Mouse (Mus musculus): Measurements from ENCODE around the gene Prpf40a. TPM values are rescaled to one million over a fixed set of nuclear protein-coding genes. Genes with fewer than 3 reads are reported as not detected.

The Prpf40a gene
- total and polyA plus RNA-seq, 2 experiments from 2014 or later: 45.4 to 99.3 TPM

DNA sequence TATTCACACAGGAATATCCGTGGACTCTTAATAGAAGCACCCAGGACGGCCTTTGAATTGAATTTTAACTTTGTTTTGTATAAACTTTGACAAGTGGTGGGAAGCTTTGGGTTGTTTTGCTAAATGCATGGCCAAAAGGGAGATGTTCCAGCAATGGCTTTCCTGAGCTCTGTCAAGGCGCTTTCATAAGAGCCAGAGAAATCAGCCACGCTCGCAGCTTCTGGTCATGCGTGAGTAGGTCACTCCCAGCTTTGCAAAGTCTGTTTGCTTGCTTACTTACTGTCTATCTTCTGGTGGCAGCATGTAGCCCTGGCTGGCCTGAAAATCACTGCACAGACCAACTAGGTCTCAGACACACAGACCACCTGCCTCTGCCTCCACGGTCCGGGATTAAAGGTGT is 84.6 kb downstream of the Prpf40a start:
- H3K9ac ChIP-seq (replicated peaks; ENCODE audit: low read length): no peak overlapping the region
- TF ChIP-seq CTCF (IDR thresholded peaks at IDR 0.05; ENCODE audit: low read depth): no peak
- no peak for DNase-seq (ENCODE audit: low spot score)
- H3K4me1 ChIP-seq (ENCODE audit: insufficient read depth, low read length): no peaks in the 10 kb centered on the region; the same call in 1 of the 2 replicates
- H3K27me3 ChIP-seq (ENCODE audit: insufficient read depth, low read length): no peaks in the 10 kb centered on the region
- ATAC-seq: 0 out of 2 replicates have a peak, but pooled peaks have one; percentile 10
- H3K27ac ChIP-seq: no peak overlapping the region
- H3K9me3 ChIP-seq (ENCODE audit: low read length): no peaks in the 10 kb centered on the region
- H3K4me2 ChIP-seq (ENCODE audit: low read depth, low read length): no peak overlapping the region
- H3K4me3 ChIP-seq (ENCODE audit: low read length): no peak overlapping the region
- peaks cover 50% of the 10 kb centered on the region for H3K36me3 ChIP-seq (ENCODE audit: insufficient read depth, low read length)
- 84% methylated on average over 8 of the region's 8 CpGs for WGBS

DNA sequence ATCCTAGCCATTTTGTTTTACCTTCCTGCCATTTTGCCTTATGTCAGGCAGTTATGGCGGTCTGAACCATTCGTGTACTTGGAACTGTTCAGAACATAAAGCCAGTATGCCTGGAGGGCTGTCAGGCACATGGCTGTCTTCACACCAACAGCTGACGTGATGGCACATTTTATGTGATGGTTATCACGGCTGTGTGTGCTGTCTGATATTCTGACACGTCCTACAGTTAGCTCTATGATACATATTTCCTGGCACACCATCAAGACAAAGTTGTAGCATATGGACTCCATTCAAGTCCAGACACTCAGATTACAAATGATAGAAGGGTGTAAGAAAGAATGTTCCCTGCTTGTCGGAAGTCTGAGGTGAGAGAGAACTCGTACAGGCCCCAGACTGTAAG is 85.0 kb downstream of the Prpf40a start:
- no peak for ATAC-seq
- Histone ChIP-seq H3K4me2 (ENCODE audit: low read depth, low read length) (no peak overlapping the region), H3K27ac (no peak overlapping the region), H3K27me3 (ENCODE audit: insufficient read depth, low read length) (no peaks in the 10 kb centered on the region), H3K4me1 (ENCODE audit: insufficient read depth, low read length) (no peaks in the 10 kb centered on the region; the same call in 1 of the 2 replicates), H3K9me3 (ENCODE audit: low read length) (no peaks in the 10 kb centered on the region), H3K9ac (replicated peaks; ENCODE audit: low read length) (no peak overlapping the region), H3K4me3 (ENCODE audit: low read length) (no peak overlapping the region), H3K36me3 (ENCODE audit: insufficient read depth, low read length) (peaks cover 51% of the 10 kb centered on the region)
- WGBS: 78% methylated on average over 7 of the region's 7 CpGs
- TF ChIP-seq CTCF (IDR thresholded peaks at IDR 0.05; ENCODE audit: low read depth): no peak
- DNase-seq (ENCODE audit: low spot score): no peak

DNA sequence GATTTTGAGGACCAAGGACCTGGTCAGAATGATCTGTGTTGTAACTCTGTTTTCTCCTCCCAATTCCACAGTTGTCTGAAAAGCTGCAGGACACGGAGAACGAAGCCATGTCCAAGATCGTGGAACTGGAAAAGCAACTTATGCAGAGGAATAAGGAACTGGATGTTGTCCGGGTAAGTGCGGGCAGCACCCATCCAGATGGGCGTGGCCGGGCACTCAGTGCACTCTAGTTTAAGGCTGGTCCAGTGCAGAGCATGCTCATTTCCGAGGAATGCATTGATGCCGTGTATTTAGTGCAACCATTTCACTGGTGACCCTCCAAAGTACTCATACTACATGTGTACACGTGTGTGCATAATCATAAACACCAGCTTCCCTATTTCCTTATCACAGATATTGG is 85.7 kb downstream of the Prpf40a start:
- TF ChIP-seq CTCF (IDR thresholded peaks at IDR 0.05; ENCODE audit: low read depth): no peak
- H3K4me3 ChIP-seq (ENCODE audit: low read length): no peak overlapping the region
- H3K36me3 ChIP-seq (ENCODE audit: insufficient read depth, low read length): peaks cover 51% of the 10 kb centered on the region
- DNase-seq (ENCODE audit: low spot score) (no peak), ATAC-seq (no peak)
- H3K27me3 ChIP-seq (ENCODE audit: insufficient read depth, low read length): no peaks in the 10 kb centered on the region
- no peaks in the 10 kb centered on the region; the same call in 1 of the 2 replicates for H3K4me1 ChIP-seq (ENCODE audit: insufficient read depth, low read length)
- H3K27ac ChIP-seq: no peak overlapping the region
- H3K9me3 ChIP-seq (ENCODE audit: low read length): no peaks in the 10 kb centered on the region
- H3K9ac ChIP-seq (replicated peaks; ENCODE audit: low read length): no peak overlapping the region
- H3K4me2 ChIP-seq (ENCODE audit: low read depth, low read length): no peak overlapping the region
- 95% methylated on average over 10 of the region's 10 CpGs for WGBS

DNA sequence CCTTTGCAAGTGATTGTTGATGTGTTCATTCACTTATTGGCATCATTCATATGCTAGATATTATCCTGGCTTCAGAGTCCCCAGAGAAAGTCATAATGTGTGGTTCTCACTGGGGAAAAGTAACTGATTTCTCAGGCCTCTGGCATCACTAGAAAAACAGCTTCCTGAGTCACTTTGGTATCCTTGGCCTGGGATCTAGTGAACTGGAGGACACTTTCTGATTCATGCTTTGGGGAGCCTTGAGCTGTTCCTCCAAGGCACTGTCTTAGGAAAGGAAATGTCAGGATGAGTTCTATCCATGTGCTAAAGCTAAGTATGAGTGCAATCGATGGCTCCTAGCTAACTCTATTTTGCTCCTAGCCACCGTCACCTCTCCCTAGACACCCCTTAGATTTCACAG is 88.2 kb downstream of the Prpf40a start:
- WGBS: 90% methylated on average over 2 of the region's 2 CpGs
- H3K27me3 ChIP-seq (ENCODE audit: insufficient read depth, low read length): no peaks in the 10 kb centered on the region
- H3K27ac ChIP-seq: no peak overlapping the region
- TF ChIP-seq CTCF (IDR thresholded peaks at IDR 0.05; ENCODE audit: low read depth): no peak
- H3K9me3 ChIP-seq (ENCODE audit: low read length): no peaks in the 10 kb centered on the region
- DNase-seq (ENCODE audit: low spot score): no peak
- no peak overlapping the region for H3K4me2 ChIP-seq (ENCODE audit: low read depth, low read length)
- H3K4me1 ChIP-seq (ENCODE audit: insufficient read depth, low read length): no peaks in the 10 kb centered on the region; the same call in 1 of the 2 replicates
- H3K36me3 ChIP-seq (ENCODE audit: insufficient read depth, low read length): peaks cover 39% of the 10 kb centered on the region
- H3K4me3 ChIP-seq (ENCODE audit: low read length): no peak overlapping the region
- no peak for ATAC-seq
- H3K9ac ChIP-seq (replicated peaks; ENCODE audit: low read length): no peak overlapping the region

DNA sequence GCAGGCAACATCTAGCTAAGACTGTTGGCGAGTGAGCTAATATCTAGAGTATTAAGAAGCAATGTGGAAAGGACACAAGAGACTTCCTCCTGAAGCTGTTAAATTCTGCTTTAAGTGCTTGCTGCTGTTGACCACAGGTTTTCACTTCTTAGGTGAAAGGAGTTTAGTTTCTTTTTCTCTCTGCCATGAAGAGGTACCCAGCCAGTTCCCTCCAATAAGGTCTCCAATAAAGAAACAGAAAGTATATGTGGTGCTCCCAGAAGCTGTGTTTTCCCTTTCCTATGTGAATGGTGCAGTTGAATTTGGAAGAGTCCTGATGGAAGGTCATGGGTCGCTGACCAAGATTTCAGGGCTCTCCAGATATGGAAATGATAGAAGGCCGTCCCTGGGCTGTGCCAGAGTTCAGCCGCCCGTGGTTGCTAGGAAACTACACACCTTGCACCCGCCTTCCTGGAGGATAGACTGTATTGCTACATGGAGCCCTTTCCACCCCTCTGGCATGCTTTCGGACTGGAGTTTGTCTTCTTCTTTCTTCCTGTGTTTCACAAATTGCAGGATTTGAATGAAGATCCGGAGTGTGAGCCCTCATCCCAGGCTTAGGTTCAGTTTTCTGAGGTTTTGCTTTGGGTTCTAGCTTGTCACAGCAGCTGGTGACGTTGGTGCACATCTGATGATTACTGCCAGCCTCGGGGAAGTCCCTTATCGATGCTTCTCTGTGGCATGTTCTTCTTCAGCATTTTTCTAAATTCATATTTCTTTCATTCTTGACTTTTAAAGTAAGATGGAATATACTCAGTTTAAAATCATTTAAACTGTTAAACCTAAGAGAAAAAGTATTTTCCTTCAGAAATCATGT is 89.0 kb downstream of the Prpf40a start:
- 88% methylated on average over 11 of the region's 11 CpGs for WGBS
- H3K27ac ChIP-seq: no peak overlapping the region
- no peak for DNase-seq (ENCODE audit: low spot score)
- peaks cover 40% of the 10 kb centered on the region for H3K36me3 ChIP-seq (ENCODE audit: insufficient read depth, low read length)
- no peak overlapping the region for H3K4me2 ChIP-seq (ENCODE audit: low read depth, low read length)
- H3K27me3 ChIP-seq (ENCODE audit: insufficient read depth, low read length): no peaks in the 10 kb centered on the region
- H3K9ac ChIP-seq (replicated peaks; ENCODE audit: low read length): no peak overlapping the region
- ATAC-seq: no peak
- H3K4me3 ChIP-seq (ENCODE audit: low read length): no peak overlapping the region
- no peak for TF ChIP-seq CTCF (IDR thresholded peaks at IDR 0.05; ENCODE audit: low read depth)
- no peaks in the 10 kb centered on the region for H3K9me3 ChIP-seq (ENCODE audit: low read length)
- no peaks in the 10 kb centered on the region for H3K4me1 ChIP-seq (ENCODE audit: insufficient read depth, low read length)

DNA sequence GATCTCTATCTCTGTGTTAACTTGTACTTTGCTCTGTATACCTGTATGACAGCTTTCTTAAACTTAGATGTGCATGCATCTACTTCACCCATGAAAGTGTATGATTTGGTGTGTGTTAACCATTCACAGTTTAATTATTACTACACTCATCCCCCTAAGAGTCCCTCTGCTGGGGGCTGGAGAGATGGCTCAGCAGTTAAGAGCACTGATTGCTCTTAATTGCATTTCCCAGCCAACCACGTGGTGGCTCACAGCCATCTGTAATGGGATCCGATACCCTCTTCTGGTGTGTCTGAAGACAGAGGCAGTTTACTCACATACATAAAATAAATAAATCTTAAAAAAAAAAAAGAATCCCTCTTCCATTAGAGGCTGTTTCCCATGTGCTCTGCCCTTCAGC is 91.0 kb downstream of the Prpf40a start:
- Histone ChIP-seq H3K4me2 (ENCODE audit: low read depth, low read length) (no peak overlapping the region), H3K27me3 (ENCODE audit: insufficient read depth, low read length) (no peaks in the 10 kb centered on the region), H3K4me3 (ENCODE audit: low read length) (no peak overlapping the region), H3K36me3 (ENCODE audit: insufficient read depth, low read length) (peaks cover 31% of the 10 kb centered on the region), H3K9ac (replicated peaks; ENCODE audit: low read length) (no peak overlapping the region), H3K4me1 (ENCODE audit: insufficient read depth, low read length) (no peaks in the 10 kb centered on the region), H3K9me3 (ENCODE audit: low read length) (no peaks in the 10 kb centered on the region), H3K27ac (no peak overlapping the region)
- DNase-seq (ENCODE audit: low spot score) (peak; percentile 9), ATAC-seq (no peak; the same call in 1 of the 2 replicates)
- peak; percentile 30 for TF ChIP-seq CTCF (IDR thresholded peaks at IDR 0.05; ENCODE audit: low read depth)
- WGBS: 49% methylated on average over 2 of the region's 2 CpGs

DNA sequence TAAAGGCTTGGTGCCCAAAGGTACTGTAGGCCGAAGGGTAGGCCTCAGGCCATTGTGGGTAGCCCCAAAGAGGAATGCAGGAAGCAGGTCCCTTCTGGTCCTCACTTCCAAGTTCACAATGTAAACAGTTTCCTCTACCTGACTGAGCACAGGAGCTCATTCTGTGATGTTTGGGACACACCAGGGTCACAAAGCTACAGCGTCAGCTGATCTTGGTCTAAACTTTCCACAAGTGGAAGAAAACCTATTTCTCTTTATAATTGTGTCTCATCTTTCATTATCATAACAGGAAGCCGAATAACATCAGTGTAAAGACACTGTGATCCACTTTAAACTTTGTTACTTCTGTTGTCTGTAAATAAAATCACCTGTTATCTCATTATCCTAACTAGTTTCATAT is 95.6 kb downstream of the Prpf40a start:
- DNase-seq (ENCODE audit: low spot score) (no peak), ATAC-seq (no peak)
- Histone ChIP-seq H3K9ac (replicated peaks; ENCODE audit: low read length) (no peak overlapping the region), H3K27me3 (ENCODE audit: insufficient read depth, low read length) (no peaks in the 10 kb centered on the region), H3K27ac (no peak overlapping the region), H3K4me2 (ENCODE audit: low read depth, low read length) (no peak overlapping the region), H3K9me3 (ENCODE audit: low read length) (no peaks in the 10 kb centered on the region), H3K4me1 (ENCODE audit: insufficient read depth, low read length) (no peaks in the 10 kb centered on the region), H3K4me3 (ENCODE audit: low read length) (no peak overlapping the region), H3K36me3 (ENCODE audit: insufficient read depth, low read length) (peaks cover 9% of the 10 kb centered on the region; the same call in 1 of the 2 replicates)
- no peak for TF ChIP-seq CTCF (IDR thresholded peaks at IDR 0.05; ENCODE audit: low read depth)
- 97% methylated on average over 3 of the region's 3 CpGs for WGBS

Data from hindbrain, postnatal 0 days (tissue).